Mouse (Mus musculus) heart, embryonic 16.5 days (tissue): ENCODE data around the gene Gm36028. TPM values are rescaled to one million over a fixed set of nuclear protein-coding genes. Genes with fewer than 3 reads are reported as not detected.

Experiments used
- ATAC-seq: fragments of 200-750 bp; cut with Nextera tagmentation; replicated peaks from 2 replicates; pipeline ENCODE4 v1.8.0; 2017; ENCODE audit warnings: moderate number of reproducible peaks; ENCODE audit not compliant: insufficient read depth, low FRiP score; ENCODE audit errors: extremely low read depth
- H3K27ac ChIP-seq: fragments of 300-500 bp; sonication (generic); 2 replicates; pipeline ENCODE4 v1.5.1; 2014; ENCODE audit warnings: mild to moderate bottlenecking, low read length, control low read depth, moderate library complexity
- H3K27me3 ChIP-seq: fragments of 300-500 bp; sonication (generic); 2 replicates; pipeline ENCODE4 v1.6.1; 2014; ENCODE audit warnings: low read length, mixed read lengths; ENCODE audit not compliant: control insufficient read depth, insufficient read depth
- H3K36me3 ChIP-seq: fragments of 300-500 bp; sonication (generic); 2 replicates; pipeline ENCODE4 v1.6.1; 2014; ENCODE audit not compliant: control insufficient read depth, insufficient read depth
- H3K4me1 ChIP-seq: fragments of 300-500 bp; sonication (generic); 2 replicates; pipeline ENCODE4 v1.6.1; 2014; ENCODE audit warnings: low read length, mixed read lengths; ENCODE audit not compliant: control insufficient read depth, insufficient read depth
- H3K4me2 ChIP-seq: fragments of 300-500 bp; sonication (generic); 2 replicates; pipeline ENCODE4 v1.6.1; 2014; ENCODE audit warnings: low read depth, mild to moderate bottlenecking, control low read depth, low read length
- H3K4me3 ChIP-seq: fragments of 300-500 bp; sonication (generic); 2 replicates; pipeline ENCODE4 v1.5.1; 2014; ENCODE audit warnings: mild to moderate bottlenecking, control low read depth, low read length
- H3K9ac ChIP-seq: fragments of 300-500 bp; sonication (generic); 2 replicates; pipeline ENCODE4 v1.6.1; 2014; ENCODE audit warnings: low read length, control low read depth
- H3K9me3 ChIP-seq: fragments of 300-500 bp; sonication (generic); replicated peaks from 2 replicates; pipeline ENCODE4 v1.6.1; 2016; ENCODE audit warnings: low read length; ENCODE audit not compliant: control insufficient read depth
- WGBS: fragments of 180-500 bp; shearing (Covaris S2); extraction: QIAGEN DNeasy Blood & Tissue Kit; methylation state at CpG from one replicate; pipeline ENCODE4 v1.1.7; 2014; 5-methylcytosine and 5-hydroxymethylcytosine counted together
- polyA plus RNA-seq: library from polyadenylated mRNA; unstranded; fragments of >200 nt; fragmentation: Nextera tagmentation; extraction: Ambion mirVana; gene quantifications from 2 replicates; pipeline ENCODE4 v1.2.1, GENCODE M21; 2015

Gm36028 gene
- polyA plus RNA-seq, 1 experiment from 2014 or later, result 12.1 TPM

DNA sequence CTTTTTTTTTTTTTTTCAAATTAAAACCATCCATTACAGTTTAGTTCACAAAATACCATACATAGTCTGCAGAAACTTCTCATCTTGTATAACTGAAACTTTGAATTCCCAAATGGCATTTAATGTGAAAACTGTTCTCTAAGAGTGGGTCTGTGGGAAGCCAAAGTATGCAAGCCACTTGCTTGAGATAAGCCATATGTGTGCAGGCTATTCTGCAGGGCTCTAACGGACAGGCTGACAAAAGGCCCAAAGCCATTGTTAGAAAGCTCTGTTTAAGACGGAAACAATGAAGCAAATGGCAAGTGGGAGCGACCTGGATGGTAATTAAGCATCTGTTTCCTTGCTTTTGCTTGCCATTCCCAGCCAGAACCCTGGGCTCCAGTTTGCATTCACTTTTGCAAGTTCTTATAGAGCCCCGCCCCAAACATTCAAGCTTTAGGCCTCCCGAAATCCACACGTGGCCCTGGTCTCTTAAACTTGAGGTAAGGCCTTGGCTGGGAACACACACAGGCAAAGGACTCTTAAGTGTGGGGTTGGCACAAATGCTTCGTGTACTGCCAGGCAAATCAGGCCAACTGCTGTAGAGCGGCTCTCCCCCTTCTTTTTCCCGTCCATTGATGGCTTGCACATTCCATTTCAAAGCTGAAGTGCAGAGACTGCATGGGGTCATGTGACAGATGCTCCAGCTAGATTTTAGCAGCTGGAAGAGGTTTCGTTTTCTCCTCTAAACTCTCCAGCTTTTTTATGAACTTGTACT lies 51.9 kb downstream of the Gm36028 start:
- Histone ChIP-seq H3K4me2 (peak overlapping the region; percentile 38), H3K36me3 (peaks cover 18% of the 10 kb centered on the region), H3K27ac (peak overlapping the region; percentile 77), H3K4me1 (peaks cover 57% of the 10 kb centered on the region), H3K4me3 (no peak overlapping the region), H3K9ac (0 out of 2 replicates have a peak overlapping the region, but pooled peaks have one; percentile 5), H3K9me3 (peaks cover 8% of the 10 kb centered on the region), H3K27me3 (no peaks in the 10 kb centered on the region)
- WGBS, result 22% methylated on average over 10 of the region's 10 CpGs
- ATAC-seq, result no peak

DNA sequence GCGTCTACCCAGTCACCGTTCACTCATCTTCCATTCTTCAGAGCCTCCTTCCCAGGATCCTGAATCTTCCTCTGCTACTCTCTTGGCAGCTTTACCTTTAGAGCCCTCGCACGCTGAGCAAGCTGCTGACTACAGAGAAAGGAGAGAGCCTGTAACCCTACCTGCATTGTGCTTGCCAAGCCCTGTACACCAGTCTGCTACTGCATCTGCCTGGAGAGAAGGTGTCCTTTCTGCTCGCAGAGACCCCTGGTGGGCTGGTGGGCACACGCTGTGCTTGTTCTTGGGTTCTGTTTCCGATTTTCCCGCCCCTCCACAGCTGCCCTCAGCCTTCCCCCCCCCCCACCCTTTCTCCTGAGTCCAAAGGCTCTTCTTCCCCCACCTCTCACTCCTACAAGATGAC lies 53.7 kb downstream of the Gm36028 start:
- H3K27me3 ChIP-seq, result no peaks in the 10 kb centered on the region
- H3K9me3 ChIP-seq, result peaks cover 13% of the 10 kb centered on the region
- H3K4me3 ChIP-seq, result no peak overlapping the region
- peak overlapping the region; percentile 19; the same call in 1 of the 2 replicates for H3K27ac ChIP-seq
- WGBS, result 69% methylated on average over 8 of the region's 8 CpGs
- peaks cover 40% of the 10 kb centered on the region for H3K4me1 ChIP-seq
- no peak overlapping the region for H3K9ac ChIP-seq
- peaks cover 33% of the 10 kb centered on the region for H3K36me3 ChIP-seq
- ATAC-seq, result no peak
- H3K4me2 ChIP-seq, result no peak overlapping the region

DNA sequence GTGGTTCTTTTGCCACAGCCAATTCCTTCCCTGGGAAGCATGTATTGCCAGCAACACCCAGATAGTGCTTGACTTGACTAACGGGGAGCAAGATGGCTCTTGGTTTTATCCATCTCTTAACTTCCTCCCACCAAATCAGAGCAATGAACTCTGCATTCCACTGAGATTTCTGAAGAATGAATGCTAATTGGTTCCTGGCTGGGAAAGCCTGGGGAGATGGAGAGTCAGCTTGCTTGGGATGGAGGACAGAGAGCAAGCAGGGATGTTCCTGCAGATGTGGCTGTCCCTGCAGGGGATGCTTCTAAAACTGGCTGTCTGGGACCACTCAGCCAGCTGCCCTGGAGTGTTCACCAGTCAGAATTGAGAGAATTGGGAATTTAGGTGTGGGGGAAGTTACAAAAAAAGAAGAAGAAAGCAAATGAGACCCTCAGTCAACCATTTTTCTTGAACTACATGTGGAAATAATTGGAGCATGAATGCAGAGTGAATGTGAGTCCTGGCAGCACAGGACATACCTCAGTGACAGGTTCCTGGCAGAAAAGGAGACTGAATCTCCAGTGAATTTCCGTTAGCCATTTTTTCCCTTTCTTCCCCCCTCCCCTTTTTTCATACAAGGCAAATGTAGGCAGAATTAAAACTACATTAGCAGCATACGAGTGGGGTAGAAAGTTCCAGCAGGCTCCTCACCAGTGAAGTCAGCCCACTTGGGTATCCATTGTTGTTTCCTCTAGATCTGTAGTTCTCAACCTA lies 55.0 kb downstream of the Gm36028 start:
- Histone ChIP-seq H3K36me3 (peaks cover 39% of the 10 kb centered on the region), H3K4me2 (no peak overlapping the region), H3K9ac (no peak overlapping the region), H3K27ac (peak overlapping the region; percentile 73), H3K4me3 (no peak overlapping the region), H3K4me1 (peaks cover 33% of the 10 kb centered on the region), H3K9me3 (peaks cover 13% of the 10 kb centered on the region), H3K27me3 (no peaks in the 10 kb centered on the region)
- 50% methylated on average over 3 of the region's 3 CpGs for WGBS
- no peak for ATAC-seq

- H3K9me3 ChIP-seq, result peaks cover 13% of the 10 kb centered on the region
- WGBS, result 91% methylated on average over 9 of the region's 9 CpGs
- H3K4me3 ChIP-seq, result no peak overlapping the region
- no peak overlapping the region for H3K27ac ChIP-seq
- H3K9ac ChIP-seq, result no peak overlapping the region
- peaks cover 45% of the 10 kb centered on the region for H3K36me3 ChIP-seq
- no peak overlapping the region for H3K4me2 ChIP-seq
- H3K4me1 ChIP-seq, result peaks cover 23% of the 10 kb centered on the region
- ATAC-seq, result no peak
- H3K27me3 ChIP-seq, result no peaks in the 10 kb centered on the region
These were observed 57.5 kb downstream of the Gm36028 start for GRCm38 (mm10) chr16:37803387-37803950.

DNA sequence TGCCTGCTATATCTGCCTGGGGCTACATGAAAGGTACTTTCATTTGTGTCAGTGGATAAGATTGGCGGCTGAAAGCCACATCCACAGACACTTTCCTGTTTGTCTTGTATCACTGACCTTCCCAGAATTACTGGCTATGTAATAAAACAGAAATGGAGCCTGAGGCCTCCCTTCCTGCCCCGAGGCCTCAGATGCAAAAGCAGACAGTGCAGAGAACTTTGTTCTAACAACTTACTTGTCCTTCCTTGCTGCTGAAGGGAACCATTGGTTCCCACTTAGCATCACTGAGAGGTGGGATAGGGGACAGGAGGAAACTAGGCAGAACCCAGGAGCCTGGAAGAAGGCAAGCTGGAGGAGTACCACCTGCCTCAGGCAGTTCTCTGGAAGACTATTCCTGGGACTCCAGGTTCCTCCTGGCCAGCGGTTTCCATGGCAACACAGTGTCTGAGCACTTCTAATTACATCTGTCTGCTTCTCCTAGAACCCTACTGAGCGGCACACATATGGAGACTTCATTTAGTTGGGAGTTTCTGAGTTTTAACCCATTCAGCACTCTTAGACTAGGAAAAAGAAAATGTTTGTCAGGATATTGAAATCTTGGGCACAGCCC lies 58.2 kb downstream of the Gm36028 start:
- H3K4me1 ChIP-seq, result peaks cover 17% of the 10 kb centered on the region
- no peak overlapping the region for H3K4me3 ChIP-seq
- no peak overlapping the region for H3K4me2 ChIP-seq
- H3K27ac ChIP-seq, result no peak overlapping the region
- ATAC-seq, result no peak
- 74% methylated on average over 4 of the region's 4 CpGs for WGBS
- peaks cover 45% of the 10 kb centered on the region for H3K36me3 ChIP-seq
- H3K27me3 ChIP-seq, result no peaks in the 10 kb centered on the region
- peaks cover 13% of the 10 kb centered on the region for H3K9me3 ChIP-seq
- no peak overlapping the region for H3K9ac ChIP-seq

DNA sequence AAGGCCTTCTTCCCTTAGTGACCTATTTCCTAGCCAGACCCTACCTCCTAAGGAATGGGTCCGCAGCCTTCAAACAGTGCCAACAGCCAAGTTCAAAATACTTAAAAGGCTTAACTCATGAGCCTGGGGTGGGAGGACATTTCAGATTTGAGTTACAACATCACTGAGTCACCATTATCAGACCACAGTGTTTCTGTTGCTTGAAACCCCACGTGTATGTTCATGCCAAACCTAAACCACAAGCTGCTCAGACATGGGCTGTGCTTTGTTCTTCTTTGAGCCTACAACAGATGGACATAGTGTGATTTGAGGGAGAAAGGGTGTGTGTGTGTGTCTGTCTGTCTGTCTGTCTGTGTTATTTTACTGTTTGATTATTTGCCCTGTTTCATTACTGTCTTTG lies 59.8 kb downstream of the Gm36028 start:
- Histone ChIP-seq H3K27me3 (no peaks in the 10 kb centered on the region), H3K9me3 (peaks cover 13% of the 10 kb centered on the region), H3K4me1 (peaks cover 7% of the 10 kb centered on the region), H3K4me2 (no peak overlapping the region), H3K27ac (no peak overlapping the region), H3K4me3 (no peak overlapping the region), H3K36me3 (peaks cover 42% of the 10 kb centered on the region), H3K9ac (no peak overlapping the region)
- WGBS, result 65% methylated on average over 2 of the region's 2 CpGs
- ATAC-seq, result no peak

Other genes starting within 250 kb of the Gm36028 start
- gene Ndufb4, start 206.7 kb downstream of the Gm36028 start, polyA plus RNA-seq, result 86.9 and 106 TPM in 2 replicates
- 420 and 441 TPM in 2 replicates for gene Fstl1, start 84.3 kb downstream of the Gm36028 start, polyA plus RNA-seq
- 35.7 and 36.2 TPM in 2 replicates for gene Lrrc58, start 7.2 kb upstream of the Gm36028 start, polyA plus RNA-seq
- 0.18 and 0.22 TPM in 2 replicates for gene Gpr156, start 55.4 kb upstream of the Gm36028 start, polyA plus RNA-seq
- gene Gsk3b, start 227.9 kb upstream of the Gm36028 start, polyA plus RNA-seq, result 33.8 and 37.2 TPM in 2 replicates